14 mouse cellular contexts compared by ENCODE assay signal in the genomic region with DNA sequence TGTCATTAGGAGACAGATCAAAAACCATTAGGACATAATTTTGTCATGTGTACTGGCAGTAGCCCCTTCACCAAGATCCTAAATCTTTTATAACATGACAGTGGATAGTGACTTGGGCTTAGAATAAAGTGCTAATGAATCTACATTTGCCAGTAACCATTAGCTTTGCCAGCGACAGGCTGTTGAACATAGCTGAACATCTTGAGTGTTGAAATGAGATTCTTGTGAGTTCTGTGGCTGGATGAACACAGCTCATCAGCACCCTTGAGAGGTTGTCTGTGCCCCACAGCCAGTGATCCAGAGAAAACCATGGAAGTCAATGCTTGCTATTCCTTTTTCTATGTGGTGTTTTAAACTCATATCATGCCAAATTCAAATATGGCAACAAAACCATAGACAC. TPM values are rescaled to one million over a fixed set of nuclear protein-coding genes. Genes with fewer than 3 reads are reported as not detected.
DNase-seq lines count a peak whose midpoint lies in the region; ATAC-seq and TF ChIP-seq lines count a peak whose summit lies in the region.
"Had no signal": no experiment of that assay in that cellular context is flagged by ENCODE, and none has a peak within 500 bp of the region (broad histone marks: within the 10 kb centered on the region; RNA-seq: fewer than 3 reads in every experiment).

No protein-coding gene starts in this region.

- TF ChIP-seq POLR2A in cortical plate, adult 2 months (IDR thresholded peaks at IDR 0.05; ENCODE audit: extremely low read depth, insufficient read depth, low read length), result no peak

- no peaks in the 10 kb centered on the region; the same call in 1 of the 2 replicates for H3K36me3 ChIP-seq in forebrain, embryonic 15.5 days
- no peaks in the 10 kb centered on the region for H3K36me3 ChIP-seq in midbrain, embryonic 15.5 days (replicated peaks)
- H3K36me3 ChIP-seq: heart, embryonic 10.5 days had no signal

- peak overlapping the region; percentile 90 for H3K27ac ChIP-seq in left cerebral cortex, adult 2 months
- no peak overlapping the region for H3K27ac ChIP-seq in cortical plate, adult 2 months (ENCODE audit: insufficient read depth, low read length)
- peak overlapping the region; percentile 37; the same call in 1 of the 2 replicates for H3K27ac ChIP-seq in forebrain, embryonic 15.5 days (replicated peaks)
- no peak overlapping the region for H3K27ac ChIP-seq in midbrain, embryonic 15.5 days
- H3K27ac ChIP-seq: heart, embryonic 10.5 days had no signal

- no peak for ATAC-seq in forebrain, embryonic 15.5 days (replicated peaks)
- no peak for ATAC-seq in midbrain, embryonic 15.5 days (replicated peaks)
- ATAC-seq: intestine, postnatal 0 days had no signal

- WGBS in forebrain, embryonic 15.5 days, result 63% methylated on average over 1 of the region's 1 CpGs
- 89% methylated on average over 1 of the region's 1 CpGs for WGBS in midbrain, embryonic 15.5 days

- peak overlapping the region; percentile 78 for H3K4me2 ChIP-seq in forebrain, embryonic 15.5 days (replicated peaks)
- peak overlapping the region; percentile 65 for H3K4me2 ChIP-seq in midbrain, embryonic 15.5 days

- DNase-seq in left cerebral cortex, adult 2 months (ENCODE audit: extremely low spot score in 1 of 2, low spot score in 2 of 2), result no peak
- DNase-seq in left cerebral cortex, postnatal 10 days (ENCODE audit: extremely low spot score in 1 of 2, low spot score in 2 of 2), result no peak
- DNase-seq in heart, adult 18-20 months, result no peak
- DNase-seq in layer of hippocampus, adult 8-10 months (ENCODE audit: low spot score in 2 of 2), result no peak
- DNase-seq: adrenal gland, postnatal 25 days; cerebellum, adult 9-11 months; gastrocnemius, postnatal 25 days; heart, postnatal 36 days; thymus, postnatal 36 days had no signal

- no peak overlapping the region for H3K9ac ChIP-seq in forebrain, embryonic 15.5 days (replicated peaks)
- no peak overlapping the region for H3K9ac ChIP-seq in midbrain, embryonic 15.5 days

- H3K27me3 ChIP-seq in forebrain, embryonic 15.5 days, result no peaks in the 10 kb centered on the region
- no peaks in the 10 kb centered on the region for H3K27me3 ChIP-seq in midbrain, embryonic 15.5 days (replicated peaks)

- peak overlapping the region; percentile 90 for H3K4me3 ChIP-seq in left cerebral cortex, adult 2 months
- peak overlapping the region; percentile 75; the same call in 1 of the 2 replicates for H3K4me3 ChIP-seq in cortical plate, adult 2 months (ENCODE audit: insufficient read depth, low read length)
- peak overlapping the region; percentile 32 for H3K4me3 ChIP-seq in forebrain, embryonic 15.5 days
- H3K4me3 ChIP-seq in midbrain, embryonic 15.5 days, result peak overlapping the region; percentile 29
- H3K4me3 ChIP-seq: heart, embryonic 10.5 days had no signal

- no peaks in the 10 kb centered on the region; the same call in 1 of the 2 replicates for H3K4me1 ChIP-seq in cortical plate, adult 2 months (ENCODE audit: control insufficient read depth, insufficient read depth, low read length)
- peaks cover 55% of the 10 kb centered on the region for H3K4me1 ChIP-seq in forebrain, embryonic 15.5 days
- peaks cover 50% of the 10 kb centered on the region for H3K4me1 ChIP-seq in midbrain, embryonic 15.5 days

- no peak for TF ChIP-seq CTCF in left cerebral cortex, adult 2 months (IDR thresholded peaks at IDR 0.05)
- TF ChIP-seq CTCF in cortical plate, adult 2 months (IDR thresholded peaks at IDR 0.05; ENCODE audit: extremely low read depth, insufficient read depth, low read length), result no peak

- intact Hi-C loops in left cerebral cortex, adult 2 months (cut with DNase I), result no loop called here
- intact Hi-C loops in left cerebral cortex, postnatal 10 days (cut with DNase I), result no loop called here

- no peaks in the 10 kb centered on the region for H3K9me3 ChIP-seq in forebrain, embryonic 15.5 days
- no peaks in the 10 kb centered on the region for H3K9me3 ChIP-seq in midbrain, embryonic 15.5 days
- H3K9me3 ChIP-seq: heart, embryonic 10.5 days had no signal

RNA-seq across cellular contexts. Expression of a gene that starts 5.7 kb away (rescaled TPM):
- 10 to 100 TPM; 34.9 to 35.3 TPM for total RNA-seq in left cerebral cortex, adult 2 months (2021)
- 10 to 100 TPM; 28.0 to 28.1 TPM for total RNA-seq in left cerebral cortex, postnatal 10 days (2021)
- polyA plus RNA-seq in cortical plate, adult 2 months (2012; rRNA removed), result 5.6 and 6.6 TPM in 2 replicates
- polyA plus RNA-seq in forebrain, embryonic 15.5 days (2015; fragmentation: Nextera tagmentation; extraction: Ambion mirVana), result 21.8 and 21.9 TPM in 2 replicates
- 18.8 and 22.1 TPM in 2 replicates for polyA plus RNA-seq in midbrain, embryonic 15.5 days (2015; fragmentation: Nextera tagmentation; extraction: Ambion mirVana)
- under 1 TPM; 0.22 to 0.64 TPM for total RNA-seq in heart, adult 18-20 months (2021)
- 10 to 100 TPM; 19.8 to 22.5 (median 21.0) TPM for total RNA-seq in layer of hippocampus, adult 8-10 months (2022)
- total RNA-seq: gastrocnemius, postnatal 25 days had no signal

RNA-seq across cellular contexts. Expression of a gene that starts 59.2 kb away (rescaled TPM):
- 100 to 1,000 TPM; 156 to 162 TPM for total RNA-seq in left cerebral cortex, adult 2 months (2021)
- 10 to 100 TPM; 54.9 to 58.4 TPM for total RNA-seq in left cerebral cortex, postnatal 10 days (2021)
- 45.3 TPM in 2 replicates for polyA plus RNA-seq in cortical plate, adult 2 months (2012; rRNA removed)
- polyA plus RNA-seq in forebrain, embryonic 15.5 days (2015; fragmentation: Nextera tagmentation; extraction: Ambion mirVana), result 0.73 and 0.83 TPM in 2 replicates
- 1.7 and 1.9 TPM in 2 replicates for polyA plus RNA-seq in midbrain, embryonic 15.5 days (2015; fragmentation: Nextera tagmentation; extraction: Ambion mirVana)
- total RNA-seq in heart, adult 18-20 months (2021), result 1 to 10 TPM in 1 of 2 experiments, under 1 TPM in 1; 0.92 to 1.2 TPM
- 100 to 1,000 TPM in 2 of 4 experiments, 10 to 100 TPM in 2; 84.2 to 114 (median 96.6) TPM for total RNA-seq in layer of hippocampus, adult 8-10 months (2022)
- polyA plus RNA-seq: heart, embryonic 10.5 days had no signal

Comparison
In these comparisons a context has a peak if more than half of its experiments do, and no peak if none do; other contexts are left out.
1. H3K27ac ChIP-seq: peak in left cerebral cortex, adult 2 months (single experiment) and forebrain, embryonic 15.5 days (single experiment); none in cortical plate, adult 2 months (single experiment) and midbrain, embryonic 15.5 days (single experiment).
2. H3K4me3 ChIP-seq: peak in every context shown above with its lines; median percentile 90 in left cerebral cortex, adult 2 months; 75 in cortical plate, adult 2 months; 32 in forebrain, embryonic 15.5 days; 29 in midbrain, embryonic 15.5 days.
3. RNA of a gene that starts 5.7 kb away (total RNA-seq): 34.9 to 35.3 TPM in left cerebral cortex, adult 2 months, 28.0 to 28.1 TPM in left cerebral cortex, postnatal 10 days and 19.8 to 22.5 TPM in layer of hippocampus, adult 8-10 months; 0.22 to 0.64 TPM in heart, adult 18-20 months; every median in the first group is over 10 times any median in the second.
4. RNA of a gene that starts 59.2 kb away (total RNA-seq): 156 to 162 TPM in left cerebral cortex, adult 2 months, 84.2 to 114 TPM in layer of hippocampus, adult 8-10 months and 54.9 to 58.4 TPM in left cerebral cortex, postnatal 10 days; 0.92 to 1.2 TPM in heart, adult 18-20 months; every median in the first group is over 10 times any median in the second.